Mouse (Mus musculus) CH12F3 (cell line): ENCODE data around the gene Arsg.

ENCODE experiments used
- in situ Hi-C: fragments of 300-500 bp; cut with MboI; formaldehyde crosslinking; loops from 2 replicates; pipeline ENCODE4 v1.14.3; 2020; ENCODE audit warnings: low sequenced_read_pairs

Arsg gene

DNA sequence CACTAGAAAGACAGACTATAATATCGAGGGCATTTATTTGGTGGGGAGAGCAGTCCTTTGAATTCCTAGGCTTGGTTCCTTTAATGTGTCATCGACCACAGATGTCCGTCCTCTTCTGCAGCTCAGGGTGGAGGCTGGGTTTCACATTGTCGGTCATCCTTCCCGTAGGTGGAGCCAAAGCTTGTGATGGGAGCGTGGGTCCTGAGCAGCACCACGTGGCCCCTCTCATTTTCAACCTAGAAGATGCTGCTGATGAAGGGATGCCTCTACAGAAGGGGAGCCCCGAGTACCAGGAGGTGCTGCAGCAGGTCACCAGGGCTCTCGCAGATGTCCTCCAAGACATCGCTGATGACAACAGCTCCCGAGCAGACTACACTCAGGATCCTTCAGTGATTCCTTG, 98.9 kb downstream of the Arsg start:
- in situ Hi-C loops, result no loop called here

DNA sequence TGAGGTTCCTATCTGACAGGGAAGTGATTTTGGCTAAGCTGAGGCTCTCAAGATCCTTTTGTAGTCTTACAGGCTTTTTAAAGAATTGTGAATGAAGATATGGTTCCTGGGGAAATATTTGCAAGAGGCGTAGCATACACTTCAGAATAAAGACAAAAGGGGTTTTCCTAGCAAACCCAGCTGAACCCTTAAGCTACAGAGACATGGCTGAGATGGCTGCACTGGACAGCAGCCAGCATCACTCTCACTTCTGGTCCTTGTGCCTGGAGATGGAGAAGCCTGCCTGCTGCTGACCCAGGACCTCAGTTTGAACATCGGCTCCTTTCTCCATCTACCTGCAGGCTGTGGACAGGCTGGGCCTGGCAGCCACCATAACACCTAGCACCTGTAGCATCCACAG, 101.4 kb downstream of the Arsg start:
- in situ Hi-C loops, result loop anchor here (25.0 kb wide), 1 partner anchor 262 kb away; no protein-coding TSS in a partner anchor

- in situ Hi-C loops, result loop anchor here (25.0 kb wide), 1 partner anchor 264 kb away; no protein-coding TSS in a partner anchor
These were observed 102.7 kb downstream of the Arsg start for GRCm38 (mm10) chr11:109575832-109576231.

DNA sequence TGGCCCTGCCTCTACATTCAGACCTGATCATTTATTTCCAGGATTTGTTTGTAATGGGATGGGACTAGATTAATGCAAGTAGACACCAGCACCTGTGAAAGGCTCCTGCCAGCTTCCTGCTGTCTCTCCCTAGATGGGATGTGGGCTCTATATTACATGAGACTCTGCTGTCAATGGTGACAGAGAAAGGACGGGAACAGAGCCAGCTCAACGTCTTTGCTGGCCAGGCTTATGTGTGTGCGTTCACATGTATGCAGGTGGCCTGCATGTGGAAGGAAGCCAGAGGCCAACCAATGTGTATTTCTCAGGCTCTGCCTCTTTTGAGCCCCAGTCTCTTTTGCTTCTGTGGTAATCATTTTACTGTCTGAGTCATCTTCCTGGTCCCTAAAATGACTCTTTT, 105.4 kb downstream of the Arsg start:
- in situ Hi-C loops, result loop anchor here (25.0 kb wide), 1 partner anchor 266 kb away; no protein-coding TSS in a partner anchor

DNA sequence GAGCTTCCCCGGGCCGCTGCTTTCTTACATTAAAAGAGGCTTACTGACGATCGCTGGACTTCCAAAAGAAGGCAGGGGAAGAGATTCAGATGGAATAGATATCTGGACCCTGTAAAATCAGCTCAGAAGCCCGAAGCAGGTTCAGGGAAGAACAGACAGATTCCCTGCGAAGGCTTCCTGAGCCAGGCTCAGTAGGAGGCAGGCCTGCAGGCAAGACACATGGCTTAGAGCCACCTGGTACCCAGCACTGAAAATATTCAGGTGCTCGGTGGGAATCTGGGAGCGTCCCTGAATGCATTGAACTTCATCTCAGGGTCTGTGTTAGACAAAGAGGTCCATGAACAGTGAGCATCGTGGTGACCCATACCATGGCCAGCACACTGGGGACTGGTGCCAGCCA, 106.8 kb downstream of the Arsg start:
- in situ Hi-C loops, result loop anchor here (5.0 to 25.0 kb wide), 3 partner anchors 138 to 335 kb away; no protein-coding TSS in a partner anchor

- in situ Hi-C loops, result loop anchor here (5.0 to 25.0 kb wide), 3 partner anchors 142 to 339 kb away; no protein-coding TSS in a partner anchor
These were observed 110.8 kb downstream of the Arsg start for GRCm38 (mm10) chr11:109583986-109584385.

DNA sequence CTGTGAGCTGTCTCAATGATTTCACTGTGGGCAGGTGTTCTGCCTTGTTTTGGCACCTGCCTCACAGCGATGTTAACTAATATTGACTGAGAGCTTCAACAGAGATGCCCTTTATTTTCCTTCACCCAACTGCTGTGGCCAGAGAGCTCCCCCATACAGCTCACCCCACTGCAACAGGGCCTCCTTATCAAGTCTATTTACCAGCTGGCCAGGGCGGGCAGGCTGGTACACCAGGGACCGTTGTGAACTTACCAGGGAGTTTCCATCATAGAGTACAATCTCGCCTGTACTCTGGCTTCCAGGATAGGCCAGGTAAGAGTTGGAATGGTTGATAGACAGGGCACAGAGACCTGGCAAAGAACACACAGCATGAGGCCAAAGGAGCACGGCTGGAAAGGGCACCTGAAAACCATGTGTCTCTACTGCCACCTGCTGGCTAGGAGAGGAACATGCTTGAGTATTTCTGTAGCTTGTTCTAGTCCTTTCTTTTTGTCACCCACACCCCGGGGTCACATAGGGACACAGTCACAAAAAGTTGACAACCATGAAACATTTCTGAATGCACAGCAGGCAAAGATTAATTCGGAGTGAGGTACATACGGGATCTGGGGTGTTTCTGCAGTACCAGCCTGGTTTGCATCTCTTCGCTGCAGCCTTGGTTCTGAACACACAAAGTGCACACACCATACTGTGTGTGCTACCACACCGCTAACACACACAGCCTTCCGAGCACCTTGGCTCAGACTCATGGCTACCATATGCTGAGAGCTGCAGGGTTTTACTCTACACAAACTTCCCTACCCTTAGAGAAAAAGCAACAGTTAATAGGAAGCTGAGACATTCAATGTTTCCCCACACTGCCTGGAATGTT, 111.9 kb downstream of the Arsg start:
- in situ Hi-C loops, result loop anchor here (5.0 to 25.0 kb wide), 3 partner anchors 143 to 340 kb away; no protein-coding TSS in a partner anchor

DNA sequence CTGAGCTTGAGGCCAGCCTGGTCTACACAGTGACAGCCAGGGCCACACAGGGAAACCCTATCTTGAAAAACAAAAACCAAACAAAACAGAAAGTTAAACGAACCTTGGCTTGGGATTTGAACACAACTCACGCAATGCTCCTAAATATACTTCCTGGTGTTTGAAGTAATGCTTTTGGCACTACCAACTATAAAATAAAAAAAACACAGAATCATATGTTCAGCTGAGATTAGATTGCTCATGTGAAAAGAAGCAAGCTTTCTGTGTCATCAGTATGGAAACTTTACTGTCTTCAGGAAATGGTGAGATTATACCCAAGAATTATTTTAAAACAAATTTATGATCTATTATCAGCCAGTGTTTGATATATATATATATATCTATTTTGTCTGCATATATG, 113.2 kb downstream of the Arsg start:
- in situ Hi-C loops, result loop anchor here (10.0 to 25.0 kb wide), 2 partner anchors 274 to 342 kb away; no protein-coding TSS in a partner anchor

- in situ Hi-C loops, result loop anchor here (10.0 to 25.0 kb wide), 2 partner anchors 275 to 342 kb away; no protein-coding TSS in a partner anchor
These were observed 113.8 kb downstream of the Arsg start for GRCm38 (mm10) chr11:109587019-109587418.

DNA sequence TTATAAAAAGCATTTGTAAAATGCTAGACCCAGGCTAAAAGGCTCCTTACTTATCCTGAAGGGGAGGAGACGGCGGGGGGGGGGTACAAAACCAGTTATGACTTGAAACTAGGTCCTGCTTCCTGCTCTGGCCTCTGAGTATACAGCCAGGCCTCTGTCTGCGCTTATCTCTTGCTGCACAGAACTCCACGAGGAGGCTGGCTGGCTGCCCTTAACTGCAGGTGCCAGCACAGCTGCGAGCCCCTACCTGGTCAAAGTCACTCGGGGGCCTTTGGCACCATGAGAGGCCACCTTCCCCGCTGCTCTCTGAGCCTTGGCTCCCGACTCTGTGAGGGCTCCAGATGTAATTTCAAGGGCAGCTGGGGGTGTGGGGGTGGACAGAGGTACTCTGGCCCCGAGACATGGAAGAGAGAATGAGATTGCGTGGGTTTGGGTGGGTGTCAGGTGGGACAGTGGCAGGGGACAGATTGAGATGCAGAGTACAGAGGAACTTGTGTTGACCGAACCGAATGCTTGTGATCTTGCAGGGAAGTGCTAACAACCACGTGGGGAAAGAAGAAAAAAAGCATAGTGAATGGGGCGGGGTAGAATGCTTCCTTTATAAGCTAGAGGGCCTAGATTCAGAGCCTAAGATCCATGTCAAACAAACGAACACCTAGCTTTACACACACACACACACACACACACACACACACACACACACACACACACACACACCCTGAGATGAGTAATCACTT, 114.6 kb downstream of the Arsg start:
- in situ Hi-C loops, result loop anchor here (10.0 to 25.0 kb wide), 2 partner anchors 276 to 343 kb away; no protein-coding TSS in a partner anchor

GRCm38 (mm10) chr11:109590012-109590411, 116.8 kb downstream of the Arsg start:
- in situ Hi-C loops, result loop anchor here (25.0 kb wide), 1 partner anchor 278 kb away; no protein-coding TSS in a partner anchor

- in situ Hi-C loops, result loop anchor here (25.0 kb wide), 1 partner anchor 279 kb away; no protein-coding TSS in a partner anchor
These were observed 118.3 kb downstream of the Arsg start for GRCm38 (mm10) chr11:109591511-109591910.

- in situ Hi-C loops, result loop anchor here (25.0 kb wide), 1 partner anchor 281 kb away; no protein-coding TSS in a partner anchor
These were observed 120.2 kb downstream of the Arsg start for GRCm38 (mm10) chr11:109593200-109593981.

GRCm38 (mm10) chr11:109594761-109595160, 121.6 kb downstream of the Arsg start:
- in situ Hi-C loops, result loop anchor here (25.0 kb wide), 1 partner anchor 282 kb away; no protein-coding TSS in a partner anchor

GRCm38 (mm10) chr11:109598778-109599570, 125.8 kb downstream of the Arsg start:
- in situ Hi-C loops, result loop anchor here (25.0 kb wide), 1 partner anchor 287 kb away; no protein-coding TSS in a partner anchor

GRCm38 (mm10) chr11:109607600-109607999, 134.4 kb downstream of the Arsg start:
- in situ Hi-C loops, result no loop called here

DNA sequence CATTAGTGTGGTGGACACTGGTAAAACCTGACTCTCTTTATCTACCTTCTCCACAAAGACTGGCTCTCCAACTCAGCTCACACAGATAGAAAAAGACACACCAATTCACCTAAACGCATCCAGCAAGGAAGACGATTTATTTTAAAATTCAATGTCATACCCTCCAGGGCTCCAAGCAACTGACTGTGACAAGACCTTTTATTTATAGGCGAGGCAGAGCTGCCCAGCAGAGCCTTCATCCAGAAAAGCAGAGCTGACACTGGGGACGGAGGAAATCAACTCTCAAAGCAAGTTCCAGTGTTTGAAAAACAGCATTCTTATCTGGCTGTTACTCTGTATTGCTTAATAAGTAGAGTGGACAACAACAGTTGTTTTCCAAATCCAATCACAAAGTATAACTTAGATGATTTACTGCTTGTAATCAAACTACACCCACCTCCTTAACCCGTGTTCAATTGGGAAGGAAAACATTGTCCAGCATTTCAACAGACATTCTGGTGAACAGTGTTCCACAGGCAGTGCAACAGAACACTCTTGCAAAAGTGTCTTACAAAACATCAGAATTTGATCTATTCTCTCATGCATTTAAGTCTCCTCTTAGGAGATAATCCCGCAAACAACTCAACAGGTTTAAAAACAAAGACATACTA, 135.9 kb downstream of the Arsg start:
- in situ Hi-C loops, result no loop called here

- in situ Hi-C loops, result no loop called here
These were observed 137.0 kb downstream of the Arsg start for GRCm38 (mm10) chr11:109610046-109610794.
